Mouse (Mus musculus): ENCODE measurements around the gene Frzb.

The Frzb gene

GRCm38 (mm10) chr2:80430357-80431053 is 16.9 kb downstream of the Frzb start:
- DNase-seq (ENCODE audit: low read depth in 1 of 2, low spot score in 2 of 2): no peak

GRCm38 (mm10) chr2:80423116-80423515 is 24.3 kb downstream of the Frzb start:
- no peak for DNase-seq (ENCODE audit: low read depth in 1 of 2, low spot score in 2 of 2)

GRCm38 (mm10) chr2:80421990-80422389 is 25.4 kb downstream of the Frzb start:
- no peak for DNase-seq (ENCODE audit: low read depth in 1 of 2, low spot score in 2 of 2)

GRCm38 (mm10) chr2:80416286-80416685 is 31.1 kb downstream of the Frzb start:
- DNase-seq (ENCODE audit: low read depth in 1 of 2, low spot score in 2 of 2): no peak

GRCm38 (mm10) chr2:80414387-80414786 is 33.0 kb downstream of the Frzb start:
- DNase-seq (ENCODE audit: low read depth in 1 of 2, low spot score in 2 of 2): no peak

- no peak for DNase-seq (ENCODE audit: low read depth in 1 of 2, low spot score in 2 of 2)
Measured at GRCm38 (mm10) chr2:80413124-80413523, 34.3 kb downstream of the Frzb start.

GRCm38 (mm10) chr2:80409893-80410574 is 37.4 kb downstream of the Frzb start:
- no peak for DNase-seq (ENCODE audit: low read depth in 1 of 2, low spot score in 2 of 2)

GRCm38 (mm10) chr2:80404770-80405169 is 42.7 kb downstream of the Frzb start:
- DNase-seq (ENCODE audit: low read depth in 1 of 2, low spot score in 2 of 2): no peak

GRCm38 (mm10) chr2:80398595-80399099 is 48.8 kb downstream of the Frzb start:
- DNase-seq (ENCODE audit: low read depth in 1 of 2, low spot score in 2 of 2): no peak

- no peak for DNase-seq (ENCODE audit: low read depth in 1 of 2, low spot score in 2 of 2)
Measured at GRCm38 (mm10) chr2:80396864-80397263, 50.6 kb downstream of the Frzb start.

GRCm38 (mm10) chr2:80396057-80396456 is 51.4 kb downstream of the Frzb start:
- DNase-seq (ENCODE audit: low read depth in 1 of 2, low spot score in 2 of 2): no peak

GRCm38 (mm10) chr2:80388341-80388740 is 59.1 kb downstream of the Frzb start:
- DNase-seq (ENCODE audit: low read depth in 1 of 2, low spot score in 2 of 2): no peak

- no peak for DNase-seq (ENCODE audit: low read depth in 1 of 2, low spot score in 2 of 2)
Measured at GRCm38 (mm10) chr2:80387668-80388067, 59.8 kb downstream of the Frzb start.

GRCm38 (mm10) chr2:80386255-80386654 is 61.2 kb downstream of the Frzb start:
- DNase-seq (ENCODE audit: low read depth in 1 of 2, low spot score in 2 of 2): no peak

GRCm38 (mm10) chr2:80384447-80384846 is 63.0 kb downstream of the Frzb start:
- no peak for DNase-seq (ENCODE audit: low read depth in 1 of 2, low spot score in 2 of 2)

- DNase-seq (ENCODE audit: low read depth in 1 of 2, low spot score in 2 of 2): no peak
Measured at GRCm38 (mm10) chr2:80379848-80380247, 67.6 kb downstream of the Frzb start.

GRCm38 (mm10) chr2:80374892-80375291 is 72.5 kb downstream of the Frzb start:
- DNase-seq (ENCODE audit: low read depth in 1 of 2, low spot score in 2 of 2): no peak

- DNase-seq (ENCODE audit: low read depth in 1 of 2, low spot score in 2 of 2): no peak
Measured at GRCm38 (mm10) chr2:80371458-80371857, 76.0 kb downstream of the Frzb start.

Data from monocyte, adult 2 months (primary cell).